19 mouse cellular contexts compared by ENCODE assay signal in the genomic region with DNA sequence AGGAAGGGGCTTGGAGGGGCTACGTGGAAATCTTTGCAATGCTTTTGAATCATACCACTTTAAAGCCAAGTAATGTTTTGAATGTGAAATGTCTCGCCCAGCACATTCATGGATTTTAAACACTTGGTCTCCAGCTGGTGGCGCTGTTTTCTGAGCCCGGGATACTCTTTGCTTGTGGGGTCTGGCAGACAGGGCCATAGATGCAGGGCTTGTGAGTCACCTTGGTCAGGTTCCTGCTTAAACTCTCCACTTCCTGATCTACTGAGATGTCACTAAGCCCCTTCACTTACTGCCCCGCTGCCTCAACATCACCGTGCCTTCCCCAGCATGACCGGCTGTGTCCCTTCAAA. TPM values are rescaled to one million over a fixed set of nuclear protein-coding genes. Genes with fewer than 3 reads are reported as not detected.
DNase-seq lines count a peak whose midpoint lies in the region; ATAC-seq and TF ChIP-seq lines count a peak whose summit lies in the region.
"Had no signal": no experiment of that assay in that cellular context is flagged by ENCODE, and none has a peak within 500 bp of the region (broad histone marks: within the 10 kb centered on the region; RNA-seq: fewer than 3 reads in every experiment).

No protein-coding gene starts in this region.

- H3K27me3 ChIP-seq in forebrain, embryonic 10.5 days (ENCODE audit: poor library complexity, severe bottlenecking) = no peaks in the 10 kb centered on the region
- no peaks in the 10 kb centered on the region for H3K27me3 ChIP-seq in forebrain, embryonic 12.5 days
- no peaks in the 10 kb centered on the region for H3K27me3 ChIP-seq in hindbrain, embryonic 10.5 days (ENCODE audit: insufficient read depth, poor library complexity, severe bottlenecking)
- no peaks in the 10 kb centered on the region for H3K27me3 ChIP-seq in hindbrain, embryonic 11.5 days (ENCODE audit: control insufficient read depth, insufficient read depth, low read length)
- no peaks in the 10 kb centered on the region for H3K27me3 ChIP-seq in testis, adult 2 months (ENCODE audit: control insufficient read depth, insufficient read depth, low read length)
- H3K27me3 ChIP-seq: forebrain, embryonic 15.5 days; hindbrain, embryonic 13.5 days; liver, embryonic 13.5 days; midbrain, embryonic 12.5 days had no signal

- H3K27ac ChIP-seq in forebrain, embryonic 10.5 days = peak overlapping the region; percentile 48; the same call in 1 of the 2 replicates
- no peak overlapping the region for H3K27ac ChIP-seq in forebrain, embryonic 12.5 days
- H3K27ac ChIP-seq in hindbrain, embryonic 10.5 days = peak overlapping the region; percentile 56; the same call in 1 of the 2 replicates
- no peak overlapping the region for H3K27ac ChIP-seq in hindbrain, embryonic 11.5 days (ENCODE audit: low read depth, low read length)
- H3K27ac ChIP-seq in testis, adult 2 months (ENCODE audit: control insufficient read depth, insufficient read depth, low read depth, low read length) = no peak overlapping the region
- H3K27ac ChIP-seq: forebrain, embryonic 15.5 days; hindbrain, embryonic 13.5 days; liver, embryonic 13.5 days; midbrain, embryonic 12.5 days had no signal

- TF ChIP-seq POLR2A in testis, adult 2 months (IDR thresholded peaks at IDR 0.05; ENCODE audit: control insufficient read depth, low read depth, low read length) = no peak

- DNase-seq in forebrain, embryonic 10.5 days (ENCODE audit: extremely low spot score, low spot score) = no peak
- no peak for DNase-seq in hindbrain, embryonic 10.5 days (ENCODE audit: low spot score)
- DNase-seq in hindbrain, embryonic 11.5 days (ENCODE audit: low spot score) = no peak
- DNase-seq in testis, postnatal 14 days (ENCODE audit: low spot score) = no peak
- DNase-seq in gastrocnemius, postnatal 10 days = no peak
- no peak for DNase-seq in urinary bladder, postnatal 10 days (ENCODE audit: low spot score)
- DNase-seq: cerebellum, adult 11 months; cerebellum, postnatal 36 days; gastrocnemius, postnatal 25 days; kidney, adult 8-10 months; liver, embryonic 13.5 days; lung, postnatal 14 days; thymus, adult 2 months had no signal

- H3K4me3 ChIP-seq in forebrain, embryonic 10.5 days = no peak overlapping the region
- no peak overlapping the region for H3K4me3 ChIP-seq in forebrain, embryonic 12.5 days (replicated peaks)
- no peak overlapping the region for H3K4me3 ChIP-seq in hindbrain, embryonic 10.5 days
- no peak overlapping the region for H3K4me3 ChIP-seq in hindbrain, embryonic 11.5 days (ENCODE audit: low read depth, low read length)
- peak overlapping the region; percentile 32 for H3K4me3 ChIP-seq in testis, adult 2 months (ENCODE audit: control insufficient read depth, low read depth, low read length)
- H3K4me3 ChIP-seq: forebrain, embryonic 15.5 days; hindbrain, embryonic 13.5 days; liver, embryonic 13.5 days; midbrain, embryonic 12.5 days had no signal

- H3K36me3 ChIP-seq in forebrain, embryonic 10.5 days (replicated peaks) = no peaks in the 10 kb centered on the region
- H3K36me3 ChIP-seq in forebrain, embryonic 12.5 days (replicated peaks) = no peaks in the 10 kb centered on the region
- no peaks in the 10 kb centered on the region for H3K36me3 ChIP-seq in hindbrain, embryonic 10.5 days
- H3K36me3 ChIP-seq in hindbrain, embryonic 11.5 days (ENCODE audit: control insufficient read depth, insufficient read depth, low read length) = no peaks in the 10 kb centered on the region
- no peaks in the 10 kb centered on the region for H3K36me3 ChIP-seq in testis, adult 2 months (ENCODE audit: control insufficient read depth, insufficient read depth, low read length)
- H3K36me3 ChIP-seq: forebrain, embryonic 15.5 days; hindbrain, embryonic 13.5 days; liver, embryonic 13.5 days; midbrain, embryonic 12.5 days had no signal

- ATAC-seq in forebrain, embryonic 12.5 days (ENCODE audit: low FRiP score) = no peak
- ATAC-seq in hindbrain, embryonic 11.5 days (ENCODE audit: low FRiP score) = no peak
- ATAC-seq: forebrain, embryonic 15.5 days had no signal

- TF ChIP-seq CTCF in testis, adult 2 months (IDR thresholded peaks at IDR 0.05; ENCODE audit: control insufficient read depth, insufficient read depth, insufficient replicate concordance, low read depth, low read length) = no peak

- H3K4me2 ChIP-seq in forebrain, embryonic 12.5 days = no peak overlapping the region
- no peak overlapping the region for H3K4me2 ChIP-seq in hindbrain, embryonic 11.5 days (replicated peaks; ENCODE audit: low read depth, low read length)
- H3K4me2 ChIP-seq: forebrain, embryonic 15.5 days; hindbrain, embryonic 13.5 days; liver, embryonic 13.5 days; midbrain, embryonic 12.5 days had no signal

- peaks cover 4% of the 10 kb centered on the region; the same call in 1 of the 2 replicates for H3K9me3 ChIP-seq in forebrain, embryonic 10.5 days
- no peaks in the 10 kb centered on the region for H3K9me3 ChIP-seq in forebrain, embryonic 12.5 days
- H3K9me3 ChIP-seq in hindbrain, embryonic 10.5 days = no peaks in the 10 kb centered on the region
- no peaks in the 10 kb centered on the region for H3K9me3 ChIP-seq in hindbrain, embryonic 11.5 days (ENCODE audit: control insufficient read depth, low read length)
- H3K9me3 ChIP-seq: forebrain, embryonic 15.5 days; hindbrain, embryonic 13.5 days; liver, embryonic 13.5 days; midbrain, embryonic 12.5 days had no signal

- WGBS in forebrain, embryonic 10.5 days = 79% methylated on average over 7 of the region's 7 CpGs
- 74% methylated on average over 7 of the region's 7 CpGs for WGBS in forebrain, embryonic 12.5 days
- 78% methylated on average over 7 of the region's 7 CpGs for WGBS in hindbrain, embryonic 10.5 days
- 78% methylated on average over 7 of the region's 7 CpGs for WGBS in hindbrain, embryonic 11.5 days

- no peak overlapping the region for H3K9ac ChIP-seq in forebrain, embryonic 12.5 days
- no peak overlapping the region for H3K9ac ChIP-seq in hindbrain, embryonic 11.5 days (ENCODE audit: low read depth, low read length)
- H3K9ac ChIP-seq: forebrain, embryonic 15.5 days; hindbrain, embryonic 13.5 days; liver, embryonic 13.5 days; midbrain, embryonic 12.5 days had no signal

- H3K4me1 ChIP-seq in forebrain, embryonic 10.5 days = peaks cover 7% of the 10 kb centered on the region
- no peaks in the 10 kb centered on the region for H3K4me1 ChIP-seq in forebrain, embryonic 12.5 days
- H3K4me1 ChIP-seq in hindbrain, embryonic 10.5 days (replicated peaks) = peaks cover 4% of the 10 kb centered on the region; the same call in 1 of the 2 replicates
- no peaks in the 10 kb centered on the region for H3K4me1 ChIP-seq in hindbrain, embryonic 11.5 days (replicated peaks; ENCODE audit: control insufficient read depth, insufficient read depth, low read length)
- H3K4me1 ChIP-seq in testis, adult 2 months (ENCODE audit: control insufficient read depth, insufficient read depth, low read length) = peaks cover 6% of the 10 kb centered on the region
- H3K4me1 ChIP-seq: forebrain, embryonic 15.5 days; liver, embryonic 13.5 days had no signal

RNA-seq across cellular contexts. Expression of a gene that starts 11.3 kb away (rescaled TPM):
- not detected in 2 replicates for polyA plus RNA-seq in forebrain, embryonic 10.5 days (2016; fragmentation: Nextera tagmentation; extraction: Ambion mirVana)
- not detected in 2 replicates for polyA plus RNA-seq in forebrain, embryonic 12.5 days (2016; fragmentation: Nextera tagmentation; extraction: Ambion mirVana)
- polyA plus RNA-seq in hindbrain, embryonic 10.5 days (2016; fragmentation: Nextera tagmentation; extraction: Ambion mirVana) = 0.39 TPM in 1 of 2 replicates, not detected in the other
- polyA plus RNA-seq in hindbrain, embryonic 11.5 days (2014; fragmentation: Nextera tagmentation; extraction: Ambion mirVana) = 0.39 TPM in 1 of 2 replicates, not detected in the other
- 0.52 and 0.59 TPM in 2 replicates for polyA plus RNA-seq in testis, adult 2 months (2012; rRNA removed)
- total RNA-seq in gastrocnemius, postnatal 10 days (2021) = not detected
- total RNA-seq: gastrocnemius, postnatal 25 days had no signal
- polyA plus RNA-seq: embryonic facial prominence, embryonic 14.5 days; forebrain, embryonic 15.5 days; hindbrain, embryonic 13.5 days; liver, embryonic 13.5 days; midbrain, embryonic 12.5 days; thymus, adult 2 months had no signal

RNA-seq across cellular contexts. Expression of a gene that starts 13.6 kb away (rescaled TPM):
- not detected in 2 replicates for polyA plus RNA-seq in forebrain, embryonic 10.5 days (2016; fragmentation: Nextera tagmentation; extraction: Ambion mirVana)
- not detected in 2 replicates for polyA plus RNA-seq in forebrain, embryonic 12.5 days (2016; fragmentation: Nextera tagmentation; extraction: Ambion mirVana)
- polyA plus RNA-seq in hindbrain, embryonic 10.5 days (2016; fragmentation: Nextera tagmentation; extraction: Ambion mirVana) = not detected in 2 replicates
- not detected in 2 replicates for polyA plus RNA-seq in hindbrain, embryonic 11.5 days (2014; fragmentation: Nextera tagmentation; extraction: Ambion mirVana)
- polyA plus RNA-seq in testis, adult 2 months (2012; rRNA removed) = 0.16 and 0.35 TPM in 2 replicates
- total RNA-seq in gastrocnemius, postnatal 10 days (2021) = under 1 TPM in 1 of 2 experiments, not detected in 1; 0.23 TPM
- polyA plus RNA-seq: embryonic facial prominence, embryonic 14.5 days; forebrain, embryonic 15.5 days; hindbrain, embryonic 13.5 days; liver, embryonic 13.5 days; midbrain, embryonic 12.5 days had no signal

Comparison
In these comparisons a context has a peak if more than half of its experiments do, and no peak if none do; other contexts are left out.
1. H3K27ac ChIP-seq: peak in forebrain, embryonic 10.5 days (single experiment) and hindbrain, embryonic 10.5 days (single experiment); none in forebrain, embryonic 12.5 days (single experiment), hindbrain, embryonic 11.5 days (single experiment) and testis, adult 2 months (single experiment).